ENCODE assay signal across 8 mouse cellular contexts in the genomic region with DNA sequence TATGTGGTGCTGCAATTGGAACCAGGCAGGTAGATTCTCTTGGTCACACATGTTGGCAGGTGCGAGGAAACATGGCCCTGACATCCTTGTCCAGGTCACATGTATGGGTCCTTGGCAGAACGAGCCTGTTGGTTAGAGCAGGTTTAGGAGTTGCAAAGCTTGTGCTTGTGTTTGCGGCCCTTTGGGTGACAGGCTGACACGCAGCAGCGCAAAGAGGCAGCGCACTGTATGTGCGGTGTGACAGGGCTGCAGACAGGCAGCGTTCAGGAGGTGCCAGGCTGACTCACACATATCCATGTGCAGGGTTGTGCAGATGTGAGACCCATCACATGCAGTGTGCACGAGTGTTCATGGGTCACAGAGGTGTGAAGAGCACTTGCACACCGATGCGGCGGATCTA. TPM values are rescaled to one million over a fixed set of nuclear protein-coding genes. Genes with fewer than 3 reads are reported as not detected.
DNase-seq lines count a peak whose midpoint lies in the region; ATAC-seq lines count a peak whose summit lies in the region.

No protein-coding gene starts in this region.

- DNase-seq in cerebellum, adult 11 months, result peak; percentile 21
- no peak for DNase-seq in T-cell, adult 2 months (ENCODE audit: low spot score)
- no peak for DNase-seq in heart, adult 8-10 months (ENCODE audit: low spot score)

- H3K36me3 ChIP-seq in megakaryocyte, embryonic 14.5 days (replicated peaks; ENCODE audit: low read length), result peaks cover 41% of the 10 kb centered on the region
- no peaks in the 10 kb centered on the region for H3K36me3 ChIP-seq in intestine, embryonic 16.5 days (ENCODE audit: control insufficient read depth, insufficient read depth, low read length)
- H3K36me3 ChIP-seq in neural tube, embryonic 13.5 days, result no peaks in the 10 kb centered on the region

- H3K4me1 ChIP-seq in megakaryocyte, embryonic 14.5 days, result peaks cover 32% of the 10 kb centered on the region
- H3K4me1 ChIP-seq in intestine, embryonic 16.5 days (ENCODE audit: control insufficient read depth, insufficient read depth, low read length), result peaks cover 9% of the 10 kb centered on the region; the same call in 1 of the 2 replicates
- H3K4me1 ChIP-seq in neural tube, embryonic 13.5 days (replicated peaks), result peaks cover 61% of the 10 kb centered on the region

- peak overlapping the region; percentile 98 for H3K4me2 ChIP-seq in intestine, embryonic 16.5 days (ENCODE audit: low read depth, low read length)
- H3K4me2 ChIP-seq in neural tube, embryonic 13.5 days, result peak overlapping the region; percentile 78

- peaks cover 25% of the 10 kb centered on the region for H3K27me3 ChIP-seq in megakaryocyte, embryonic 14.5 days (replicated peaks)
- peaks cover 29% of the 10 kb centered on the region for H3K27me3 ChIP-seq in intestine, embryonic 16.5 days (replicated peaks; ENCODE audit: control insufficient read depth, insufficient read depth, low read length)
- H3K27me3 ChIP-seq in neural tube, embryonic 13.5 days, result peaks cover 12% of the 10 kb centered on the region; the same call in 1 of the 2 replicates

- no peak overlapping the region for H3K27ac ChIP-seq in intestine, embryonic 16.5 days (ENCODE audit: low read length)
- H3K27ac ChIP-seq in neural tube, embryonic 13.5 days (replicated peaks), result peak overlapping the region; percentile 89

- 0 out of 2 replicates have a peak overlapping the region, but pooled peaks have one; percentile 66 for H3K9ac ChIP-seq in intestine, embryonic 16.5 days (ENCODE audit: low read depth, low read length)
- H3K9ac ChIP-seq in neural tube, embryonic 13.5 days, result peak overlapping the region; percentile 90

- no peaks in the 10 kb centered on the region for H3K9me3 ChIP-seq in megakaryocyte, embryonic 14.5 days
- H3K9me3 ChIP-seq in intestine, embryonic 16.5 days (ENCODE audit: control insufficient read depth, low read length), result no peaks in the 10 kb centered on the region
- no peaks in the 10 kb centered on the region for H3K9me3 ChIP-seq in neural tube, embryonic 13.5 days

- WGBS in intestine, embryonic 16.5 days, result 52% methylated on average over 12 of the region's 12 CpGs
- 31% methylated on average over 12 of the region's 12 CpGs for WGBS in neural tube, embryonic 13.5 days

- H3K4me3 ChIP-seq in megakaryocyte, embryonic 14.5 days (replicated peaks), result peak overlapping the region; percentile 44
- peak overlapping the region; percentile 59 for H3K4me3 ChIP-seq in intestine, embryonic 16.5 days (ENCODE audit: low read length)
- H3K4me3 ChIP-seq in neural tube, embryonic 13.5 days, result peak overlapping the region; percentile 68

- no peak for ATAC-seq in cerebellum, adult (ENCODE audit: insufficient number of reproducible peaks, low FRiP score, low TSS enrichment)
- ATAC-seq in megakaryocyte, adult 5-6 weeks (ENCODE audit: poor library complexity, severe bottlenecking), result no peak
- peak; percentile 26 for ATAC-seq in intestine, embryonic 16.5 days
- peak; percentile 57 for ATAC-seq in neural tube, embryonic 13.5 days (ENCODE audit: low read depth)

RNA-seq across cellular contexts. Expression of gene Pde1b, which starts 0.8 kb away (rescaled TPM):
- 6.1 and 6.3 TPM in 2 replicates for polyA plus RNA-seq in megakaryocyte, embryonic 14.5 days (2012; ENCODE audit: insufficient read depth, low replicate concordance)
- 13.2 and 16.8 TPM in 2 replicates for total RNA-seq in megakaryocyte, adult 5-6 weeks (2015)
- 8.2 and 12.9 TPM in 2 replicates for total RNA-seq in megakaryocyte, adult 5-6 weeks (2017)
- 5.1 and 5.8 TPM in 2 replicates for polyA plus RNA-seq in intestine, embryonic 16.5 days (2015; fragmentation: Nextera tagmentation; extraction: Ambion mirVana)
- polyA plus RNA-seq in neural tube, embryonic 13.5 days (2015; fragmentation: Nextera tagmentation; extraction: Ambion mirVana), result 83.3 and 88.7 TPM in 2 replicates
- total RNA-seq in heart, adult 8-10 months (2022), result 1 to 10 TPM in 3 of 4 experiments, under 1 TPM in 1; 0.79 to 2.5 (median 1.2) TPM

RNA-seq across cellular contexts. Expression of gene Ppp1r1a, which starts 34.1 kb away (rescaled TPM):
- not detected in 2 replicates for polyA plus RNA-seq in megakaryocyte, embryonic 14.5 days (2012; ENCODE audit: insufficient read depth, low replicate concordance)
- total RNA-seq in megakaryocyte, adult 5-6 weeks (2015), result not detected in 2 replicates
- total RNA-seq in megakaryocyte, adult 5-6 weeks (2017), result not detected in 2 replicates
- polyA plus RNA-seq in intestine, embryonic 16.5 days (2015; fragmentation: Nextera tagmentation; extraction: Ambion mirVana), result 7.5 and 8.4 TPM in 2 replicates
- polyA plus RNA-seq in neural tube, embryonic 13.5 days (2015; fragmentation: Nextera tagmentation; extraction: Ambion mirVana), result 83.1 and 93.7 TPM in 2 replicates
- 10 to 100 TPM in 2 of 4 experiments, 1 to 10 TPM in 2; 8.7 to 15.2 (median 12.4) TPM for total RNA-seq in heart, adult 8-10 months (2022)

RNA-seq across cellular contexts. Expression of gene Nckap1l, which starts 50.1 kb away (rescaled TPM):
- 5.3 and 32.2 TPM in 2 replicates for polyA plus RNA-seq in megakaryocyte, embryonic 14.5 days (2012; ENCODE audit: insufficient read depth, low replicate concordance)
- 133 and 136 TPM in 2 replicates for total RNA-seq in megakaryocyte, adult 5-6 weeks (2015)
- total RNA-seq in megakaryocyte, adult 5-6 weeks (2017), result 191 and 203 TPM in 2 replicates
- polyA plus RNA-seq in intestine, embryonic 16.5 days (2015; fragmentation: Nextera tagmentation; extraction: Ambion mirVana), result 3.7 and 3.8 TPM in 2 replicates
- 2.2 and 2.6 TPM in 2 replicates for polyA plus RNA-seq in neural tube, embryonic 13.5 days (2015; fragmentation: Nextera tagmentation; extraction: Ambion mirVana)
- total RNA-seq in heart, adult 8-10 months (2022), result 1 to 10 TPM; 2.6 to 5.4 (median 3.1) TPM

RNA-seq across cellular contexts. Expression of gene Gtsf2, which starts 55.4 kb away (rescaled TPM):
- not detected in 2 replicates for polyA plus RNA-seq in megakaryocyte, embryonic 14.5 days (2012; ENCODE audit: insufficient read depth, low replicate concordance)
- not detected in 2 replicates for total RNA-seq in megakaryocyte, adult 5-6 weeks (2015)
- total RNA-seq in megakaryocyte, adult 5-6 weeks (2017), result not detected in 2 replicates
- polyA plus RNA-seq in intestine, embryonic 16.5 days (2015; fragmentation: Nextera tagmentation; extraction: Ambion mirVana), result not detected in 2 replicates
- polyA plus RNA-seq in neural tube, embryonic 13.5 days (2015; fragmentation: Nextera tagmentation; extraction: Ambion mirVana), result not detected in 2 replicates
- not detected for total RNA-seq in heart, adult 8-10 months (2022)

Comparison
In these comparisons a context has a peak if more than half of its experiments do, and no peak if none do; other contexts are left out.
1. ATAC-seq: peak in intestine, embryonic 16.5 days (single experiment) and neural tube, embryonic 13.5 days (single experiment); none in cerebellum, adult (single experiment) and megakaryocyte, adult 5-6 weeks (single experiment).
2. RNA of gene Pde1b, which starts 0.8 kb away (polyA plus RNA-seq): 83.3 to 88.7 TPM in neural tube, embryonic 13.5 days; 6.1 to 6.3 TPM in megakaryocyte, embryonic 14.5 days and 5.1 to 5.8 TPM in intestine, embryonic 16.5 days; every median in the first group is over 10 times any median in the second.
3. Peak in every context shown above with its lines, with median percentiles within 50 percentile points of each other: H3K4me3 ChIP-seq.